Mouse (Mus musculus) G1E (cell line): Measurements from ENCODE around the gene Hs6st3.

ENCODE experiments used
- CTCF ChIP-seq: IDR thresholded peaks from 2 replicates; pipeline ENCODE4 v1.5.1; 2012; ENCODE audit warnings: low read depth, low read length, inconsistent platforms, mixed read lengths
- GATA1 ChIP-seq: IDR thresholded peaks from 2 replicates; pipeline ENCODE4 v1.6.1; 2012; ENCODE audit warnings: borderline replicate concordance, low read length, inconsistent platforms, mixed read lengths
- GATA2 ChIP-seq: IDR thresholded peaks from 2 replicates; pipeline ENCODE4 v1.6.1; 2012; ENCODE audit warnings: low read depth, low read length, inconsistent platforms, borderline replicate concordance
- POLR2AphosphoS5 ChIP-seq: IDR thresholded peaks from 2 replicates; pipeline ENCODE4 v1.6.1; 2012; ENCODE audit warnings: low read depth, low read length, inconsistent platforms; ENCODE audit not compliant: insufficient replicate concordance
- TAL1 ChIP-seq: conservative IDR thresholded peaks from 2 replicates; pipeline ENCODE4 v1.6.1; 2012; ENCODE audit warnings: low read depth, low read length, inconsistent platforms, mixed read lengths

DNA sequence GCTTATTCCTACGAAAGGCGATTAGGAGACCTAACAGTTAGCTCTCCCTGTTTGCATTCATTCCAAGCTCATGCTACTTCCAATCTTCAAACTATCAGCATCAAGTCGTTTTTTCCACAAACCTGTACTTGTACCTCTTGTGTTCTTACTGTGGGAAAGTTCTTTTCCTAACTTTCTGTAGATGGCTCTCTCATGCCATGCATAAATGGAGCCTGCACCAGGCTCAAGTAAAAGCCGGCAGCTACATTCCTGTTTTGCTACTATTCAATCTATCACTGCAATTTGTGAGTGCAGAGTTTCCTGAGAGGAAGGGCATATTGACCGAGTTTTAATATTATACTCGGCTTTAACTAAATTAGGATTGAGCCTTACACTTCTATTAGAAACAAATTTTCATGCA lies 25.6 kb upstream of the Hs6st3 start:
- TF ChIP-seq GATA2, result no peak
- no peak for TF ChIP-seq CTCF
- TF ChIP-seq GATA1, result no peak
- TF ChIP-seq TAL1, result no peak
- no peak for TF ChIP-seq POLR2AphosphoS5
